Mouse (Mus musculus) CH12.LX (cell line): ENCODE data around the gene Myom1. TPM values are rescaled to one million over a fixed set of nuclear protein-coding genes. Genes with fewer than 3 reads are reported as not detected.

Experiments
- DNase-seq: peaks from one replicate; pipeline ENCODE4 v3.0.0-alpha.2; 2013; ENCODE audit errors: extremely low read depth
- H3K27ac ChIP-seq: 2 replicates; pipeline ENCODE4 v1.5.1; 2012; ENCODE audit warnings: low read depth, mild to moderate bottlenecking, control low read depth, moderate library complexity; ENCODE audit not compliant: insufficient read depth
- H3K27me3 ChIP-seq: replicated peaks from 2 replicates; pipeline ENCODE3; 2012; ENCODE audit warnings: inconsistent platforms
- H3K36me3 ChIP-seq, 2 experiments: replicated peaks in 1 of 2; 2 replicates each; pipeline versions ENCODE3 to v1.6.1; 2012; ENCODE audit warnings: inconsistent platforms in 1 of 2, low read length in 1 of 2, mild to moderate bottlenecking in 1 of 2, mixed read lengths in 1 of 2, moderate library complexity in 1 of 2; ENCODE audit not compliant: control insufficient read depth in 1 of 2, insufficient read depth in 1 of 2
- H3K4me1 ChIP-seq, 2 experiments: 2 replicates each; pipeline ENCODE4 v1.6.1; 2012; ENCODE audit warnings: inconsistent platforms in 1 of 2, moderate library complexity in 1 of 2; ENCODE audit not compliant: insufficient read depth in 2 of 2, control insufficient read depth in 1 of 2
- H3K4me2 ChIP-seq: 2 replicates; pipeline ENCODE4 v1.6.1; 2012; ENCODE audit warnings: low read depth, mild to moderate bottlenecking, control low read depth; ENCODE audit not compliant: poor library complexity, insufficient read depth, severe bottlenecking
- H3K4me3 ChIP-seq, 3 experiments: fragments of 150-350 bp in 1 of 3; sonication (generic) in 1 of 3; replicated peaks in 1 of 3; 2 replicates each; pipeline versions ENCODE3 to v1.5.1; 2011 to 2012; ENCODE audit warnings: low read depth in 2 of 3, low read length in 2 of 3, mild to moderate bottlenecking in 2 of 3, moderate library complexity in 2 of 3, control low read depth in 1 of 3, improper control_type of control experiment in 1 of 3, inconsistent platforms in 1 of 3, mixed read lengths in 1 of 3; ENCODE audit not compliant: poor library complexity in 1 of 3
- H3K79me2 ChIP-seq: replicated peaks from 2 replicates; pipeline ENCODE4 v1.6.1; 2012; ENCODE audit warnings: mild to moderate bottlenecking, moderate library complexity; ENCODE audit not compliant: control insufficient read depth, poor library complexity, insufficient read depth, severe bottlenecking; ENCODE audit errors: extremely low read depth
- H3K9ac ChIP-seq: 2 replicates; pipeline ENCODE4 v1.6.1; 2012; ENCODE audit warnings: low read depth, mild to moderate bottlenecking, control low read depth, moderate library complexity; ENCODE audit not compliant: insufficient read depth
- H3K9me3 ChIP-seq: replicated peaks from 2 replicates; pipeline ENCODE3; 2012; ENCODE audit warnings: low read length, inconsistent platforms, mixed read lengths
- BHLHE40 ChIP-seq: IDR thresholded peaks from 2 replicates; pipeline ENCODE4 v1.6.1; 2011; ENCODE audit warnings: mild to moderate bottlenecking, low read depth, low read length, improper control_type of control experiment
- CHD1 ChIP-seq: IDR thresholded peaks from 2 replicates; pipeline ENCODE4 v1.6.1; 2012; ENCODE audit warnings: low read depth, low read length, improper control_type of control experiment, inconsistent platforms
- CHD2 ChIP-seq: IDR thresholded peaks from 2 replicates; pipeline ENCODE4 v1.6.1; 2011; ENCODE audit warnings: low read length, improper control_type of control experiment
- CTCF ChIP-seq, 2 experiments: IDR thresholded peaks in 1 of 2; conservative IDR thresholded peaks in 1 of 2; 2 replicates each; pipeline ENCODE4 v1.5.1; 2011 to 2012; ENCODE audit warnings: low read depth in 2 of 2, low read length in 2 of 2, improper control_type of control experiment in 1 of 2, inconsistent platforms in 1 of 2, mild to moderate bottlenecking in 1 of 2, moderate library complexity in 1 of 2
- E2F4 ChIP-seq: IDR thresholded peaks from 2 replicates; pipeline ENCODE4 v1.6.1; 2011; ENCODE audit warnings: low read depth, low read length, improper control_type of control experiment; ENCODE audit not compliant: insufficient replicate concordance
- ETS1 ChIP-seq: conservative IDR thresholded peaks from 2 replicates; pipeline ENCODE4 v1.6.1; 2012; ENCODE audit warnings: low read depth, mild to moderate bottlenecking, inconsistent platforms, low read length, improper control_type of control experiment, moderate library complexity
- GABPA ChIP-seq: IDR thresholded peaks from 2 replicates; pipeline ENCODE4 v1.6.1; 2012; ENCODE audit warnings: low read depth, low read length, improper control_type of control experiment, inconsistent platforms; ENCODE audit not compliant: insufficient replicate concordance
- HCFC1 ChIP-seq: IDR thresholded peaks from 2 replicates; pipeline ENCODE4 v1.6.1; 2012; ENCODE audit warnings: low read depth, mild to moderate bottlenecking, inconsistent platforms, low read length, improper control_type of control experiment
- IRF4 ChIP-seq: IDR thresholded peaks from 2 replicates; pipeline ENCODE4 v1.6.1; 2014; ENCODE audit warnings: low read depth, mild to moderate bottlenecking, inconsistent platforms, low read length, improper control_type of control experiment
- JUN ChIP-seq: IDR thresholded peaks from 2 replicates; pipeline ENCODE4 v1.6.1; 2011; ENCODE audit warnings: low read depth, mild to moderate bottlenecking, low read length, improper control_type of control experiment, moderate library complexity; ENCODE audit not compliant: insufficient read depth
- MAZ ChIP-seq: IDR thresholded peaks from 2 replicates; pipeline ENCODE4 v1.6.1; 2012; ENCODE audit warnings: low read depth, mild to moderate bottlenecking, inconsistent platforms, low read length, improper control_type of control experiment, moderate library complexity
- MYC ChIP-seq: IDR thresholded peaks from 2 replicates; pipeline ENCODE4 v1.6.1; 2011; ENCODE audit warnings: low read depth, mild to moderate bottlenecking, improper control_type of control experiment, low read length
- NELFE ChIP-seq: IDR thresholded peaks from 2 replicates; pipeline ENCODE4 v1.6.1; 2011; ENCODE audit warnings: low read depth, low read length, improper control_type of control experiment
- POLR2A ChIP-seq: IDR thresholded peaks from 2 replicates; pipeline ENCODE4 v1.6.1; 2011; ENCODE audit warnings: low read depth, mild to moderate bottlenecking, improper control_type of control experiment, low read length
- POLR2AphosphoS2 ChIP-seq: IDR thresholded peaks from 2 replicates; pipeline ENCODE4 v1.6.1; 2011; ENCODE audit warnings: low read depth, low read length, improper control_type of control experiment
- RAD21 ChIP-seq: IDR thresholded peaks from 2 replicates; pipeline ENCODE4 v1.6.1; 2011; ENCODE audit warnings: low read depth, mild to moderate bottlenecking, low read length, improper control_type of control experiment, moderate library complexity
- RCOR1 ChIP-seq: conservative IDR thresholded peaks from 2 replicates; pipeline ENCODE4 v1.6.1; 2012; ENCODE audit warnings: low read depth, mild to moderate bottlenecking, inconsistent platforms, low read length, improper control_type of control experiment
- SMC3 ChIP-seq: IDR thresholded peaks from 2 replicates; pipeline ENCODE4 v1.6.1; 2011; ENCODE audit warnings: low read depth, low read length, improper control_type of control experiment
- TBP ChIP-seq: conservative IDR thresholded peaks from 2 replicates; pipeline ENCODE4 v1.6.1; 2011; ENCODE audit warnings: low read depth, low read length, improper control_type of control experiment
- TCF12 ChIP-seq: IDR thresholded peaks from 2 replicates; pipeline ENCODE4 v1.6.1; 2014; ENCODE audit warnings: low read depth, mild to moderate bottlenecking, inconsistent platforms, low read length, improper control_type of control experiment
- UBTF ChIP-seq: IDR thresholded peaks from 2 replicates; pipeline ENCODE4 v1.6.1; 2012; ENCODE audit warnings: low read depth, mild to moderate bottlenecking, inconsistent platforms, low read length, improper control_type of control experiment, moderate library complexity
- USF2 ChIP-seq: conservative IDR thresholded peaks from 2 replicates; pipeline ENCODE4 v1.6.1; 2011; ENCODE audit warnings: low read depth, low read length, improper control_type of control experiment
- ZC3H11A ChIP-seq: IDR thresholded peaks from 2 replicates; pipeline ENCODE4 v1.6.1; 2012; ENCODE audit warnings: low read depth, mild to moderate bottlenecking, inconsistent platforms, low read length, improper control_type of control experiment
- ZMIZ1 ChIP-seq: IDR thresholded peaks from 2 replicates; pipeline ENCODE4 v1.6.1; 2012; ENCODE audit warnings: low read depth, mild to moderate bottlenecking, inconsistent platforms, low read length, improper control_type of control experiment
- ZNF384 ChIP-seq: IDR thresholded peaks from 2 replicates; pipeline ENCODE4 v1.6.1; 2012; ENCODE audit warnings: low read depth, low read length, improper control_type of control experiment, inconsistent platforms
- dilution Hi-C: fragments of 300-500 bp; cut with MboI; formaldehyde crosslinking; loops from 2 replicates; pipeline ENCODE4 v1.14.3; 2020; ENCODE audit warnings: low sequenced_read_pairs; ENCODE audit not compliant: extremely low pct_unique_long_range_greater_than_20kb, extremely low pct_ligation_motif_present
- in situ Hi-C: fragments of 300-500 bp; cut with MboI; formaldehyde crosslinking; loops from 3 replicates; pipeline ENCODE4 v1.14.3; 2019; ENCODE audit warnings: low sequenced_read_pairs, low pct_ligation_motif_present, low pct_unique_long_range_greater_than_20kb, mixed read lengths
- polyA plus RNA-seq: library from polyadenylated mRNA; unstranded; fragments of >175 nt; gene quantifications from 2 replicates; pipeline ENCODE4 v1.2.1, GENCODE M21; 2012; ENCODE audit warnings: low read depth; ENCODE audit not compliant: insufficient read length
- total RNA-seq, 2 experiments: library from RNA; depleted of rRNA; stranded (reverse); fragments of 300-350 nt in 1 of 2; fragments of >200 nt in 1 of 2; gene quantifications; 2 replicates each; pipeline ENCODE4 v1.2.3; 2012 to 2014

The Myom1 gene
- total and polyA plus RNA-seq, 3 experiments = 0.26 to 0.93 (median 0.55) TPM

GRCm38 (mm10) chr17:71004186-71004960, 1.9 kb downstream of the Myom1 start:
- DNase-seq = no peak
- Histone ChIP-seq H3K9ac (no peak overlapping the region), H3K9me3 (no peaks in the 10 kb centered on the region), H3K27me3 (no peaks in the 10 kb centered on the region), H3K27ac (no peak overlapping the region), H3K4me3 (no peak overlapping the region), H3K4me2 (no peak overlapping the region), H3K79me2 (peaks cover 24% of the 10 kb centered on the region), H3K4me1 (peaks cover 4 to 28% of the 10 kb centered on the region in 2 experiments), H3K36me3 (peaks cover 0 to 2% of the 10 kb centered on the region in 2 experiments)
- dilution Hi-C loops = no loop called here
- in situ Hi-C loops = no loop called here
- peak in 1 of 2 experiments; percentile 36; a peak in 2 of 4 replicates for TF ChIP-seq CTCF (conservative IDR thresholded peaks at IDR 0.05 in 1 of 2, IDR thresholded peaks at IDR 0.05 in 1 of 2; ENCODE audit: low read depth in 2 of 2, low read length in 2 of 2)
- no peak for TF ChIP-seq E2F4

GRCm38 (mm10) chr17:71006976-71007375, 4.5 kb downstream of the Myom1 start:
- dilution Hi-C loops = no loop called here

GRCm38 (mm10) chr17:71008676-71009075, 6.2 kb downstream of the Myom1 start:
- TF ChIP-seq RAD21 (peak; percentile 2), CHD1 (no peak), NELFE (no peak), TCF12 (no peak), ETS1 (no peak), ZC3H11A (no peak), CTCF (conservative IDR thresholded peaks at IDR 0.05 in 1 of 2, IDR thresholded peaks at IDR 0.05 in 1 of 2; ENCODE audit: low read depth in 2 of 2, low read length in 2 of 2) (0 out of 4 replicates have a peak, but pooled peaks of 1 of the 2 experiments have one; percentile 6), CHD2 (no peak), USF2 (no peak)
- dilution Hi-C loops = no loop called here
- no peak for DNase-seq
- Histone ChIP-seq H3K27me3 (no peaks in the 10 kb centered on the region), H3K4me3 (no peak overlapping the region), H3K4me1 (peaks cover 4 to 6% of the 10 kb centered on the region in 2 experiments), H3K79me2 (no peaks in the 10 kb centered on the region), H3K9ac (no peak overlapping the region), H3K36me3 (no peaks in the 10 kb centered on the region), H3K4me2 (no peak overlapping the region), H3K27ac (no peak overlapping the region), H3K9me3 (no peaks in the 10 kb centered on the region)
- in situ Hi-C loops = no loop called here

More at GRCm38 (mm10) chr17:71006976-71007375, 4.5 kb downstream of the Myom1 start:
- H3K9ac ChIP-seq = no peak overlapping the region
- no peak for TF ChIP-seq POLR2AphosphoS2
- TF ChIP-seq BHLHE40 = no peak
- TF ChIP-seq ZNF384 = no peak
- TF ChIP-seq RCOR1 = no peak
- no peak for TF ChIP-seq JUN
- TF ChIP-seq IRF4 = no peak
- TF ChIP-seq CHD1 = no peak
- TF ChIP-seq POLR2A = no peak
- no peak for TF ChIP-seq ETS1
- TF ChIP-seq HCFC1 = no peak
- TF ChIP-seq E2F4 = no peak
- TF ChIP-seq SMC3 = no peak
- TF ChIP-seq MAZ = no peak
- TF ChIP-seq ZMIZ1 = no peak
- TF ChIP-seq TBP = no peak
- no peak for TF ChIP-seq RAD21
- no peak for TF ChIP-seq GABPA
- no peak for TF ChIP-seq UBTF
- TF ChIP-seq MYC = no peak
- in situ Hi-C loops = no loop called here
- H3K4me1 ChIP-seq = peaks cover 4 to 17% of the 10 kb centered on the region in 2 experiments
- no peaks in the 10 kb centered on the region for H3K36me3 ChIP-seq
- H3K9me3 ChIP-seq = no peaks in the 10 kb centered on the region
- H3K79me2 ChIP-seq = 0 out of 2 replicates have a peak, but pooled peaks cover under 1% of the 10 kb centered on the region
- no peaks in the 10 kb centered on the region for H3K27me3 ChIP-seq
- no peak overlapping the region for H3K27ac ChIP-seq
- no peak overlapping the region for H3K4me2 ChIP-seq
- no peak for DNase-seq
- H3K4me3 ChIP-seq = no peak overlapping the region
